Mouse (Mus musculus): ENCODE data around the gene Stx16. TPM values are rescaled to one million over a fixed set of nuclear protein-coding genes. Genes with fewer than 3 reads are reported as not detected.
A peak's percentile ranks its signal among the peaks of the same experiment; 100 is the strongest.

Gene Stx16
- total RNA-seq, 2 experiments from 2014 or later: 24.2 to 32.2 TPM

DNA sequence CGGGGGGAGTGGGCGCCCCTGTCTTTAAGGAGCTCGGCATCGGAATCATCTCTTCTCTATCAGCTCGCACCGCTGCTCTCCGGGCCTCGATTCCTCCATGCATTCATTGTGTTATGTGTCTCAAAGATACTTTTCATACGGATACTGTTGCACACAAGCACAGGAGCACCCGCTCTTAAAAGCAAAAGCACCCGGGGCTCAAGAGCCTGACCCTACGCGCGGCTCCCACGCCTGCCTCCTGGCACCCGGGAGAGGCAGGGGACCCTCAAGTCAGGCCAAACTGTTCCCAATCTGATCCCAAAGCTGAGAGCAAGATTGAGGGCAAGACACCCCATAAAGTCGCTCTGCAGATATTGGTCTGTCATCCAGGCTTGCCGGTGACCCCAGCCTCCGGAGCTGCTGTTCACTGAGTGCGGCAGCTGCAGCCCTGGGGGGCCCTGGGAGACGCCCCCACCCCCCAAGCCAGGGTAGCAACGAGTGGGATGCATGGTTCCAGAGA is 987 bp upstream of the Stx16 start:
- no peak for DNase-seq

DNA sequence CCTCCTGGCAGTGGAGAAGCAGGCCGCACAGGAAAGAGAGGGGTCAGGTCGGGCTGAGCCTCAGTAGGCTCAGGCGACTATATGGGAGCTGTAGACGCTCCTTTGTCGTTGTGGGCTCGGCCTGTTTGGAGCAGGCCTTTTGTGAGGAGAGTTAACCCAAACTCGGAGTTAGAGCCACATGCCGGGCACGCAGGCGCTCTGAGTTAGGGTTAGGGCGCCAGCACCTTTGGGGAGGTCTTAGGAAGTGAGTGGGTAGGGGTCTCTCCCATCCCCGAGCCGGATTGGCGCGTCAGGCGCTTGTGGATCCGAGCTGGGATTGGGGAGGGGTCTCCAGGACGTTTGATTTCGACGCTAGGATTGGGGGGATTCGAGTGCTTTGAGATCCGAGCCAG is 321 bp downstream of the Stx16 start:
- DNase-seq: peak; percentile 33

DNA sequence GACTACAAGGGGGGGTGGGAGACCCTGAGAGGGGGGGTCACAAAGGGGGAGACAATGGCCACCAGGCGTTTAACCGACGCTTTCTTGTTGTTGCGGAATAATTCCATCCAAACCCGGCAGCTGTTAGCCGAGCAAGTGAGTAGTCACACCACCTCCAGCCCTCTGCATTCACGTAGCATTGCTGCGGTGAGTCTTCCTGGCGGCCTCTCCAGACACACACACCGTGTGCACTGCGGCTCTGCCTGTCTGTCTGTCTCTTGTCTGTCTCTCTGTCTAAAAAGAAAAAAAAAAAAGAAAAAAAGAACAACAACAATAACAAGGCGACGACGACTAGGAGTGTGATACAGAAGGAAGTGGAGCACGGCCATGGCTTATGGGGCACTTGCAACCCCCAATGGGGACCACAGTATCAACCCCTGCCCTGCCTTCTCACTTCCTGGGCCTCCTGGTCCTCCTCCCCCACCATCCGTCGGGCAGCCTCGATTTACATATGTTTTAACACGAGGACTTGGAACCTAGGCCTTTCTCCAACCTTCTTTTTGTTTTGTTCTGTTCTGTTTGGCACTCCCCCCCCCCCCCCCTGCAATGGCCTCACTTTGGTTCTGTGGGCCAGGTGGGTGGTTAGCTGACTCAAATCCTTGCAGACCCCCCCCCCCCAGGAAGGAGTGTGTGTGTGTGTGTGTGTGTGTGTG is 1.0 kb downstream of the Stx16 start:
- DNase-seq: no peak

DNA sequence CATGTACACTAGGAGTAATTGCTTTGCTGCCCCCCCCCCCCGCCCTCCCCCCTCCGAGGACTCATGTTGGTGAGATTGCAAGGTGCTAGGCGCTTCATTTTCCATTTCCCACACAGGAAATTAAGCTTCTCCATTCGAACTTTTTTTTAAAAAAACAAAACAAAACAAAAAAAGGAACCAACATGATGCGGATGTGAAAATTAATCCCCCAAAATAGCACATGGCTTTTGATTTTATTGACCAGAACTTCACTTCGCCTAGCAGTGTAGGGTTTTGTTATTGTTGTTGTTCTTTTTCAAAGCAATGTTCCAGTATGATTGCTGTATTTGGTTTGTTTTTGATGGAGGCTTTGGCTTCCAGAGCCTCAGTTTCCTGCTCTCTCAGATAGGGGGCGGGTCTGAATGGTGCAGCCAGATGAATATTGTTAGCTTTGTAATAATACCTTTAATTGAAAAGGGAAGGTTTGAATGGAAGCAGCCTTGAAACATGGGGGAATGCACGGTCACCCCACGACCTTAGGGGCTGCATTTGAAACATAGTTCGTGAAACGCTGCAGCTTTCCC is 1.7 kb downstream of the Stx16 start:
- DNase-seq: no peak

DNA sequence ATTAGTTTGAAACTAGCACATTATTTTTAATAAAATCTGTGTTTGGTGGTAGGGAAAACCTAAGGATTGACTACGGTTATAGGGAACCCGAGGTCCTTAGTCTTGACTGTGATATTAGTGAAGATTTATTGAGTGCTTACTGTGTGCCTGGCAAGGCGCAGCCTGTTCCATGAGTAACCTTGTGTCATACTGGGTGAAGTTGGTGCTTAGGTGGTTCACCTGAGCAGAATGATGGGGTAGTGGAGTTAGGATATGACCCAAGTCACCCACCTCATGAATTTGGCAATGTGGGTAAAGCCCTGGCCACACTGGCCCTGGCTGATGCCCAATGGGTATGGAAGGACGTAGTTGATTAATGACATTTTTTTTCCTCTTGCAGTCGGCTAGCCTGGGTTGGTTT is 5.7 kb downstream of the Stx16 start:
- DNase-seq: no peak

DNA sequence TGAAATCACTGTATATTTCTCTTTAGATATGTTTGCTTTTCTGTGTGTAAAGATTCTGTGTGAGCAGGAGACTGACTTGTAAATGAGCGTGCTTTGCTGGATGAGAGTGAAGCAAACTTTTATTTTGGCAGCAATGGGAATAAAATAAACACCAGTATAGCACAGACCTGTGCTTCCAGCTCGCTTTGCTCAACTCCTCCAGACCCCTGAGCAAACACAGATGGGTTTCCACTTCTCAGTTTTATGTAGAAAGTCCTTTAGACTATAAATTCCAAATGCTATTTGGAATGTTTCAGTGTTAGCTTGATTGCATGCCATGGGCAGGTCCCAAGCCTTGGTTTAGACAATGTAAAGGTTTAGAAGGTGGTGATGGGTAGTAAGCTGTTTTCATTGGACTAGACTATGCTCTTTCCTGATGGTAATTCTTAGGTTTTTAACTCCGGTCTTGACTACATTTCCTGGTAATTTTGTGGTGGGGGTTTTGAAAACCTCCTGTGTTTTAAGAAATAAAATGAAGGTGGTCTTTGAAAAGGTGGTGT is 6.3 kb downstream of the Stx16 start:
- DNase-seq: no peak

DNA sequence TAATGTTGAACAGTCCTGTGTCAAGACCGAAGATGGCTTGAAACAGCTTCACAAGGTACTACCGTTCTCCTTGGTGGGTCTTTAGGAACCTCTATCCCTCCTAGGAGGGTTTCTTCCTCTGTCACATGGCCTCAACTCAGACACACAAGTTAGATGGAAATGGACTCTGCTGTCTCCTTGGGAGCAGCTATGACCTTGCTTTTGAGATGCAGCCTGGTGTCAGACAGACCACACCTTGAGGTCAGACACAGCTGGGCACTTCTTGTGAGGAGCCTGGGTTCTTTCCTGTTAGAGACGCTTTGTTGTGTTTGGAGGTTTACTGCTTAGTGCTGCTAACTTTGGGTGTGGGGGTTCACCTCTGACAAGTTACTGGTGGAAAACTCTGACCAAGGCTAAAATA is 19.0 kb downstream of the Stx16 start:
- no peak for DNase-seq

DNA sequence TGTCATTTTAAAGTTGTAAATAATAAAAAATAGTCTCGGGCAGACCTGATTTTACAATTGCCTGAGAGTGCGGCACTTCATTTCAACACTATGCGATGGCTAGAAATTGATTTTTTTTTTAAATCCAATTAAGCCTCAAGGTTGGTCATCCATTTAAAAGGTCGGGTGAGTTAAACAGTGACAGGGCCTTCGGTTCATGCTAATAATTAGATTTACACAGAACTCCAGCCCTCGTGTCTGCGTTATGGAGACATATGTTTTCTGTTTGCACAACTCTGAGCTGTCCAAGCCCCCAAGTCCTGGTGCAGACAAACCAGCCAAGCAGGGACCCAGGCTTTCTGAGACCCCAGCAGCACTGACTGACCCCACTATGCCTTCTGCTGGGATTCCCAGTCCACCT is 26.3 kb downstream of the Stx16 start:
- DNase-seq: no peak

DNA sequence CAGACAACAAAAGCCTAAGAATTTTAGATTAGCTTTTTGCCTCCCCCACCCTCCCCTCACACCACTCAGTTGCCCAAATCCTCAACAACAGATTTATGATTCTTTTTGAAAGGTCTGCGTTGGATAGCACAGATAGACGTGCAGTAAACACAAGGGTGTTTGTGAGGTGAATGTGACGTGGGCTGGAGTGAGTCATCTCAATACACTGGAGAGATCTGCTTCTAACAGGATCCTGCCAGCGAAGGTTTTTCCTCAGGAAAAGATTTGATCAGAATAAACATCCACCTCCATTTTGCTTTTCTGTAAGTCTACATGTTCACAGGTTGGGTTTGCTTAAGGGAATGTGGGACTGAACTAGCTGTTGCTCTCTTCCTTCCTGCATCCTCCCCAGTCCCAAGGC is 27.4 kb downstream of the Stx16 start:
- no peak for DNase-seq

DNA sequence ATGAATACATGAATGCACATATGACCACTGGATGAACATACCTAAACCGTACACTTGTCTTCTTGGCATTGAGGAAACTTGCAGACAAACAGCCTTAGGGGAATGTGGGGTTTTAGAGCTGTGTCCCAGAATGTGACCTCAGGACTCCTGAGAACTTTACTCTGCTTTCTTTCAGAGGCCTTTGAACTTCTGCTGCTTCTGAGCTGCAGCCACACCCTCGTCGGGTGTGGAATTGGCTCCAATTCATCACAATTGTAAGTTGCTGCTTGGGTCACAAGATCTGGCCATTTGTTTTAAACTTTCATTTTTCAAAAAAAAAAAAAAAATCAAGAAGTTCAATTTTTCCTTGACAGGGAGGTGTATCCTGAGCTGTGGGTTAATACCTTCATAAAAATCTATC is 31.3 kb downstream of the Stx16 start:
- no peak for DNase-seq

DNA sequence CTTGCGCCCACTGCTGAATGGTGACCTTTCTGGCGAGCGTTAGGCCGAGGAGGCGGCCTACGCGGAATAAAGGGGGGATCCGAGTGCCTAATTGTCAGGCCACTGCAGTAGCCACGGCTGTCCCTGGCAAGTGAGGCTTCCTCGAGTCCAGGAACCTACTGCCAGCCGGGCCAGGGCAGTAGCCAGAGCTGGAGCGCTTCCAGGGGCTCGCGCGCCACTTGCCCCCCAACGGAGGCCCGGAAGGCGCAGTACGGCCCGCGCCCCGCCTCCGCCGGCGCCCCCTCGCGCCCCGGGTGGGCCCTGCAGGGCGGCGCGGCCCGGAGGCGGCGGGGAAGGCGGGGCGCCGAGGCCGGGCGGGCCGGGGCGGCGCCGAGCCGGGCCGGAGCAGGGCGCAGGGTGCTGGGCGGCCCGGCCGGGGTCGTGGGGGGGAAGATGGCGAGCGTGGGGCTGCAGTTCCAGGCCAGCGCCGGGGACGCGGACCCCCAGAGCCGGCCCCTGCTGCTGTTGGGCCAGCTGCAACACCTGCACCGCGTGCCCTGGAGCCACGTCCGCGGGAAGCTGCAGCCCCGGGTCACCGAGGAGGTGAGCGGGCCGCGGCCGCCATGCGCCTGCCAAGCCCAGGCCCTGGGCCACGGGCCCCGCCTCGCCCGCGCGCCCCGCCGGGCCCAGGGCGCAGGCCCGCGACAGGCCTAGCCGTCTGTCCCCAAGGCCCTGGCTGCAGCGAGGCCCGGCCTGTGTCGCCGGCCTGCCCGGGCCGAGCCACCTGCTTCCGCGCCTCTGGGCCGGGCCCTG is 34.1 kb downstream of the Stx16 start, which contains the start of gene Npepl1:
Npepl1 (plus strand) TSS at position 359 of the 792 bp plus-strand sequence.
- peak; percentile 87 for DNase-seq

DNA sequence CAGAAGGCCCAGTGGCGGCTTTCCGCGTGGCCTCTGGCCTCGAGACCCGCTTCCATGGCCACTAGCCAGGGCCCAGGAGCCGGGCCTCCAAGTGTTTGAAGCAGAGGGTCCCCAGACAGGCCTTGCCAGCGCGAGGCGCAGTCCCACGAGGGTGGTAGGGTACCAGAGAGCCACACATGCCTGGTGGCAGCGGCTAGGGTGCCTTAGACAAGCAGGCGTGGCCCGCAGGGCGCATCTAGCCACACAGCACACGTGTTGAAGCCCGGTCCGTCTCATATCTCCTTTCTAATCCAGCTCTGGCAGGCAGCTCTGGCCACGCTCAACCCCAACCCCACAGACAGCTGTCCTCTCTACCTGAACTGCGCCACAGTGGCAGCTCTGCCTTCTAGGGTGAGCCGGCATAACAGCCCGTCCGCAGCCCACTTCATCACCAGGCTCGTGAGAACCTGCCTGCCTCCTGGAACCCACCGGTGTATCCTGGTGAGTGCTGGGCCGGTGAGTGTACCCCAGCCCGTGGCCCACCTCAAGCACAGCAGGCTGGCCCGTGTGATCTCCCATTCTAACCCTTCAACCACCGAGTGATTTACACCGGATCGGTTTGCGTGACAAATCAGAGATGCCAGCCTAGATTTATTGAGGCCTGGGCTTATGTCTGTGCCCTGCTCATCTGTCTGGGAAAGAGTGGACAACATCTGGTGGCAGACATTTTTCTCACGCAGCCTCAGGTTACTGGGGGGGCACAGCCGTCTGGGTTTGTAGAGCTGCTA is 34.9 kb downstream of the Stx16 start:
- peak; percentile 58 for DNase-seq

DNA sequence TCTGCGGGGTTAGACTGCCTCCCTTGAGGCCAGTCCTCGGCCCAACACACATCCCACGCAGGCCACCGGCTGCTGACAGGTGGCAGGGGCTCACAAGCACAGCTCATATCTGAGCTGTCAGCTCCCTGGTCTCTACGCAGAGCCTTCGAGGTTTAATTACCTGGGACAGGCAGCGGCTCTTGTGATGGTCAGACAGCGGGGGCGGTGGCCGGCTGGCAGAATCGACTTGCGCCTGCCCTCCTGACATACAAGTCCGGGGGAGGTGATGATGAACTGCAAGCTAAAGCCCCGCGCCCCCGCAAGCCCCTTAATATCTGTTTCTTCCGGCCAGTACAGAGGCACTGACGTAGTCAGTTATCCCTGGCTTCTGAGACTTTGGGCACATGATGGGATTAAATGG is 36.8 kb downstream of the Stx16 start:
- DNase-seq: no peak

DNA sequence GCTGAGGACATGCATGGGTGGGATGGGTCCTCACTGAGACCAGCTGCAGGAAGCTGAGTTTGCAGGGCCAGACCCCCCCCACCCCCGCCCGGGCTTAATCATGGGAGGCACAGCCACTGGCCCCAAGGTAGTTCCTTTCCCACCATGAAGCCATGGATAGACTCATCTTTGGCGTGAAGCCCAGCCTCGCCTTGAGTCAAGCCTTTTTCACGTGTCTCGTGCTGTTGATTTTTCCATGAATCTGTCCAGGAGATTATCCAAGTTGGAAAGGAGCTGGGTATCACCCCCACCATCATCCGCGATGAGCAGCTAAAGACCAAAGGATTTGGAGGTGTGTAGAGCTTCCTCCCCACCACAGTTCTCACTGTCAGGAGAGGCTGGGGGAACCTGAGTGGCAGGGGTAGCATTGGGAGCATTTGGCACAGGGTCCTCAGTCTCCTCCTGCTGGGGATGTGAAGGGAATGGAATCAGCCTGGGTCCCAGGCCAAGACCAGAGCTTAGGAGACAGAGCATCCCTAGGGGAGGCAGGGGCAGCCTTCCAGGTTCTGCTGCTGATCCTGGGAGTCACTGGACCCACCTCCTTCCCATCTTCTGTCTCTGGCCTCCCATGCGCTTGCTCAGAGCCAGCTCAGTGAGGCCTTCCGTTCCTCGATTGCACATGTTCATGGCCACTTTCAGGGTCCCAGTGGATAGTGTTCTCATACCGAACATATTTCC is 38.2 kb downstream of the Stx16 start:
- DNase-seq: peak; percentile 76

DNA sequence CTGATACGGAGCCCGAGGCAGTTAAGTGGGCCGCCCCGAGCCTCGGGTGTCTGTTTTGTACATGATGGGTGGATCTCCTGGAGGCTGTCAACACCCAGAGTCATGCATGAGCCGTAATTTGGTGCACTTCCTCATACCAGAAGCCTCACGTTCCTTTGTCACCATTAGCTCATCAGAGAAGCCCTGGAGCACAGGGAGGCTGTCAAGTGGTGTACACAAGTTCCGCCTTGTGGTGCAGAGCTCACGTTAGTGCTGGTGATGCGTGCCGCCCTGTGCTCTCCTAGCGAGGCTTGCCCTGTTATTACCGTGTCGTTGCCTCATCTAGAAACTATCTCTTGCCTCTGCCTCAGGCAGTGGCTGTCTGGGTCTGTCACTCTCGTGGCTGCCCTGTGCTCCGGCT is 40.8 kb downstream of the Stx16 start:
- peak; percentile 14 for DNase-seq

DNA sequence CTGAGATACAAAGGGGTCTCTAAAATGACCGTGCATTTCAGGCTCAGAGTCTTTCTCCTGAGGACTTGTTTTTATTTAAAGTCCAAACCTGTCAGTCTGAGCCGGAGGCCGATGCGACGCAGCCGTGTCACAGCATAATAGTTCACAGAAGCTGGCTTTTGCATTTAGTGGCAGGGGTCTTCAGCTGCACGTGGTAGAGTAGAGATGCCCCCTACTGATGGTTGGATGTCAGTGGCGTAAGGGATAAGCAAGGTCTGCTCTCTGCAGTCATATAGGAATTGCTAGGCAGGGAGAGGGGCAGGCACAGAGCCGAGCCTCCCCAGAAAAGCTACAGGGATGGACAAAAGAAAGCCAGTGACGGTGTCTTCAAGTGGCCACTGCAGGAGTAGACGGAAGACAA is 42.0 kb downstream of the Stx16 start:
- DNase-seq: peak; percentile 3

DNA sequence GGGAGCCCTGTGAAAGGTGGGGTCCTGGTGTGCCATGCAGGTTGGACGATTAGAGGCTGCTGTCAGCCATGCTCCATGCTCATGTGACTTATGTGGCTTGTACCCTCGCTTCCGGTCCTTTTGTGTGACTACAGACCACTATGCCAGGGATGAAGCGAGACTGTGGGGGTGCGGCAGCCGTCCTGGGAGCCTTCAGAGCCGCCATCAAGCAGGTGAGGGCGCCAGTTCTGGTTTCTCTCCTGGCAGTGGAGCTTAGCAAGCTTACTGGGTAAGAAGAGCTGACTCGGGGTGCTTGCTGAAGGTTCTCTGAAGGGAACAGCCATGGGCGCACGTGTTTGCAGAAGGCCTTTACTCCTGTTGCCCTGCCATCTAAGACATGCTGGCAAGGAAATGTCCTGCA is 43.2 kb downstream of the Stx16 start:
- DNase-seq: no peak

DNA sequence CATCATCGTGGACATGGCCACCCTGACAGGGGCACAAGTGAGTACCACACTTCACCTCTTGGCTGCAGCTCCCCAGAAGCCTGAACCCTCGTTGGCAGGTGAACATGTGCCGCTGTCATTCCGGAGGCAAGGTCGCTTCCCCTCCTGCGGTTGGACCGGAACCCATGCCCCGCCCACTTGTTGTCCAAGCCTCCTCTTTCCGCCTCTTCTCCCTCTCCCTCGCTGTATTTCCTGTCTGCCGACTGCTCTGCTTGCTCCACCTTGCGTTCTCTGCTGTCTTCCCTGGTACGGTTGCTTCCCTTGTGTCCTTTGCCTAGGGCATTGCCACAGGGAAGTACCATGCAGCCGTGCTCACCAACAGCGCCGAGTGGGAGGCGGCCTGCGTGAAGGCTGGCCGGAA is 44.5 kb downstream of the Stx16 start:
- no peak for DNase-seq

DNA sequence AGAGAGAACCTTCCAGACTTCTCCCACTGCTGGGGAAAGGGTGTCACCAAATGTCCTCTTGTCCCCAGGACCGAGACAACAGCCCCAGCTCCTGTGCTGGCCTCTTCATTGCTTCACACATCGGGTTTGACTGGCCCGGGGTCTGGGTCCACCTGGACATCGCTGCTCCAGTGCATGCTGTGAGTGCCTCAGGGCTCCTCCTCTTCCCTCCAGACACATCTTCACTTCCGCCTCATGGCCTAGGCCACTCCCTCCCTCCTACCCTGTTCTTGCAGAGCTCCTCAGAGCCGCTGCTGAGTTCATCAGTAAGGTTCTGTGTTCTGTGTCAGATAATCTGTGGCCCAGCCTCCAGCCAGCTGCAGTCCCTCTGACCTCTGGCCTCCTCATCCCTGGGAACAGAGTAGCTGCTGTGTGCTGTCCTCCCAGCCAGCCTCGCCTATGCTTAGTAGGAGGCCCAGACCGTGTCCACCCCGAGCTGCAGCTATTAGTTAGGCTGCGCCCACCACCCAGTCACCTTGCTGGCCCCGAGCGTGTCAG is 45.4 kb downstream of the Stx16 start:
- DNase-seq: no peak

DNA sequence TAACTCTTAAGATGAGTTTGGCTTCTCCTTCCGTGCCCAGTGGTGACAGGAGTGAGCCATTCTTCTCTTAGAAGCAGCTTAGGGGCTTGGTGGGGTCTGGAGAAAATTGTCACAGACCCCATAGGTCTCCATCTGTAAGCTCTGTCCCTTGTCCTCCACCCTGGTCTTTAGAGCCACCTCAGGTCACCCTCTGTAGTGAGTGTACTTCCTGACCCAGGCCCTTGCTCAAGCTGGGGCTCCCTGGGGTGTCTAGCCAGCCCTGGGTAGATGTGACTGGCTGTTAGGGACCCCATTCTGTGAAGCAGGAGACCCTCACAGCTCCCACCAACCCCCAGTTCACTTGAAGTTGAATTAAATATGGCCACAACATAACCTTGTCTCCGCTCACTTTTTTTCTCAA is 46.2 kb downstream of the Stx16 start:
- no peak for DNase-seq

DNA sequence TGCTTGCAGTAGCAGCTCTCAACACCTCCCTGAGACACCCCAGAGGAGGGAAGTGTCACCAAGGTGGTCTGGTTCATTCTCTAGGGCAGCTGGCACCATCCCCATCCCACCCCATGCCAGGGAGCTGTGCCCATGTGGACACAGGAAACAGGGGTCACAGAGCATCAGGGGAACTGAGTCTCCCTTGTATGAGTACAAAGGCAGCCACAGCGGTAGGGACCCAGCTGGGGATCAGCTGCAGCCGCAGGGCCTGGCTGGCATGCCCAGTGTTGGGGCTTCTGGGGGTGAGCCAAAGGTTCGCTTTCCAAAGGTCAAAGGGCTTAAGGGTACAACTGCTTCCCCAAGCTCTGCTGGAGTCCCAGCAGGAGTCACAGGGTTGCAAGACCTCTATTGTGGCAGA is 47.6 kb downstream of the Stx16 start:
- no peak for DNase-seq

Measured in gastrocnemius, postnatal 10 days (tissue).